Mouse (Mus musculus) forebrain, postnatal 0 days (tissue): ENCODE data around the gene Triap1. TPM values are rescaled to one million over a fixed set of nuclear protein-coding genes. Genes with fewer than 3 reads are reported as not detected.
A peak's percentile ranks its signal among the peaks of the same experiment; 100 is the strongest.

Experiments used
- ATAC-seq: fragments of 200-750 bp; cut with Nextera tagmentation; 2 replicates; pipeline ENCODE4 v1.8.0; 2017; ENCODE audit warnings: mild to moderate bottlenecking, moderate library complexity
- DNase-seq: peaks from one replicate; pipeline ENCODE4 v3.0.0-alpha.2; 2015
- H3K27ac ChIP-seq: fragments of 300-500 bp; sonication (generic); 2 replicates; pipeline ENCODE4 v1.5.1; 2014; ENCODE audit warnings: low read depth, mild to moderate bottlenecking, antibody characterized with exemption, low read length, moderate library complexity, mixed read lengths
- H3K27me3 ChIP-seq: fragments of 300-500 bp; sonication (generic); 2 replicates; pipeline ENCODE4 v1.6.1; 2014; ENCODE audit warnings: mild to moderate bottlenecking, low read length, mixed read lengths; ENCODE audit not compliant: insufficient read depth
- H3K36me3 ChIP-seq: fragments of 300-500 bp; sonication (generic); 2 replicates; pipeline ENCODE4 v1.6.1; 2014; ENCODE audit warnings: mild to moderate bottlenecking, moderate library complexity; ENCODE audit not compliant: insufficient read depth
- H3K4me1 ChIP-seq: fragments of 300-500 bp; sonication (generic); 2 replicates; pipeline ENCODE4 v1.6.1; 2014; ENCODE audit warnings: antibody characterized with exemption; ENCODE audit not compliant: insufficient read depth
- H3K4me2 ChIP-seq: fragments of 300-500 bp; sonication (generic); 2 replicates; pipeline ENCODE4 v1.6.1; 2014; ENCODE audit warnings: low read depth, mild to moderate bottlenecking, moderate library complexity
- H3K4me3 ChIP-seq: fragments of 300-500 bp; sonication (generic); 2 replicates; pipeline ENCODE4 v1.5.1; 2014; ENCODE audit warnings: low read depth, low read length, mixed read lengths
- H3K9ac ChIP-seq: fragments of 300-500 bp; sonication (generic); 2 replicates; pipeline ENCODE4 v1.6.1; 2014; ENCODE audit warnings: mild to moderate bottlenecking
- H3K9me3 ChIP-seq: fragments of 300-500 bp; sonication (generic); 2 replicates; pipeline ENCODE4 v1.6.1; 2016; ENCODE audit warnings: low read length
- CTCF ChIP-seq: sonication (generic); IDR thresholded peaks from 2 replicates; pipeline ENCODE4 v1.5.1; 2016; ENCODE audit warnings: antibody characterized with exemption, control low read depth, low read depth
- WGBS: fragments of 180-500 bp; shearing (Covaris S2); extraction: QIAGEN DNeasy Blood & Tissue Kit; methylation state at CpG from one replicate; pipeline ENCODE4 v1.1.7; 2014; 5-methylcytosine and 5-hydroxymethylcytosine counted together
- polyA plus RNA-seq: library from polyadenylated mRNA; unstranded; fragments of >200 nt; fragmentation: Nextera tagmentation; extraction: Ambion mirVana; gene quantifications from 2 replicates; pipeline ENCODE4 v1.2.1, GENCODE M21; 2015
- total RNA-seq: library from RNA; depleted of rRNA; stranded (reverse); fragments of >200 nt; gene quantifications from 2 replicates; pipeline ENCODE4 v1.2.3, GENCODE M21; 2014

Gene Triap1
- total and polyA plus RNA-seq, 2 experiments from 2014 or later: 17.3 to 60.5 TPM

DNA sequence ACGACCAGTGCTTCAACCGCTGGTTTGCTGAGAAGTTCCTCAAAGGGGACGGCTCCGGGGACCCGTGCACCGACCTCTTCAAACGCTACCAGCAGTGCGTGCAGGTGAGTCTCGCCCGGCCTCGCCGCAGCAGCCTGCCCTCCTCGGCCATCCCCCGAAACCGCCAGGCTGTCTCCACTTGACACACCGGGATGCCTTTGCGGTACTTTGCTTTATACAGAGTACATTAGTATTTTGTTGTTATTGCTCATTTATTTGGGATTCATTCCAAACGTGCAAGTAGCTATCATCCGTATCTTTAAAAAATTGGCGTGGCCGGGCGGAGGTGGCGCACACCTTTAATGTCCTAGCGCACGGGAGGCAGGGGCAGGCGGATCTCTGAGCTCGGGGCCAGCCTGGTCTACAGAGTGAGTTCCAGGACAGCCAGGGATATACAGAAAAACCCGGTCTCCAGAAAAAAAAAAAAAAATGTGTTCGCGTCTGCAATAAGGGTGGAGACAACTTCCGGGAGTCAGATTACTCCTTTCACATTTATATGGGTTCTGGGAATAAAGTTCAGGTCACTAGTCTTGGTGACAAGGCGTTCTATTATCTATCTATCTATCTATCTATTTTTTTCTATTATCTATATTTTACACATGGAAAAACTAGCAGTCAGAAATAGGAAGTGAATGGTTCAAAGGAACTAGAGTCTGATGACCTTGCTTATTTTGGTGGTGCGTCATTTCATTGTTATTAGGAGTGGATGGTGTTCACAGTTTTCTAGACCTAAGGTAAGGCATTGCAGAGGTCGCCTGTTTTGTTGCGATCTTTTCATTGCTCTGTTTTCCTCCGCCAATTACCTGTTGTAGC lies 515 bp downstream of the Triap1 start:
- peak overlapping the region; percentile 60 for H3K4me3 ChIP-seq
- DNase-seq: no peak
- peak; percentile 55 for ATAC-seq
- peak overlapping the region; percentile 62; the same call in 1 of the 2 replicates for H3K27ac ChIP-seq
- H3K9ac ChIP-seq: peak overlapping the region; percentile 87
- no peak for TF ChIP-seq CTCF
- peaks cover 13% of the 10 kb centered on the region for H3K4me1 ChIP-seq
- peak overlapping the region; percentile 70 for H3K4me2 ChIP-seq
- H3K27me3 ChIP-seq: no peaks in the 10 kb centered on the region
- peaks cover 43% of the 10 kb centered on the region for H3K36me3 ChIP-seq
- 13% methylated on average over 36 of the region's 36 CpGs for WGBS
- H3K9me3 ChIP-seq: no peaks in the 10 kb centered on the region

DNA sequence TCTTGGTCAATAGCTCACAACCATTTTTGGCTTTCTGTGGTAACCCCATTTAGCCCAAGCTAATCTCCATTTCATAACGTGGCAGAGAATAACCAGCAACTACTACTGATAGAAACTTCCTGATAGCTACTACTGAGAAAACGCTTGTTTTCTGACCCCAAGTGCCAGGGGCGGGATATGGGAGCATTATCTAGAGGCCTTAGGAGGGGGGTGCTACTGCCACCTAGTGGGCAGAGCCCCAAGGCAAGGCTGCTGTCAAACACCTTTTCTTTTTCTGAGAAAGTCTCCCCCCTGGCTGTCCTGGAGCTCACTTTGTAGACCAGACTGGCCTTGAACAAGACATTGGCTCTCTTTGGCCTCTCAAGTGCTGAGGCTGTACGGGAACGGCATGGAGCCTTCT lies 6.5 kb downstream of the Triap1 start:
- peak overlapping the region; percentile 78 for H3K4me3 ChIP-seq
- peak overlapping the region; percentile 96 for H3K4me2 ChIP-seq
- no peaks in the 10 kb centered on the region for H3K9me3 ChIP-seq
- H3K4me1 ChIP-seq: no peaks in the 10 kb centered on the region; the same call in 1 of the 2 replicates
- 3% methylated on average over 5 of the region's 5 CpGs for WGBS
- H3K9ac ChIP-seq: peak overlapping the region; percentile 69; the same call in 1 of the 2 replicates
- no peaks in the 10 kb centered on the region for H3K27me3 ChIP-seq
- 0 out of 2 replicates have a peak, but pooled peaks have one; percentile 32 for ATAC-seq
- peak; percentile 82 for TF ChIP-seq CTCF
- no peak overlapping the region for H3K27ac ChIP-seq
- H3K36me3 ChIP-seq: peaks cover 40% of the 10 kb centered on the region
- DNase-seq: peak; percentile 80

DNA sequence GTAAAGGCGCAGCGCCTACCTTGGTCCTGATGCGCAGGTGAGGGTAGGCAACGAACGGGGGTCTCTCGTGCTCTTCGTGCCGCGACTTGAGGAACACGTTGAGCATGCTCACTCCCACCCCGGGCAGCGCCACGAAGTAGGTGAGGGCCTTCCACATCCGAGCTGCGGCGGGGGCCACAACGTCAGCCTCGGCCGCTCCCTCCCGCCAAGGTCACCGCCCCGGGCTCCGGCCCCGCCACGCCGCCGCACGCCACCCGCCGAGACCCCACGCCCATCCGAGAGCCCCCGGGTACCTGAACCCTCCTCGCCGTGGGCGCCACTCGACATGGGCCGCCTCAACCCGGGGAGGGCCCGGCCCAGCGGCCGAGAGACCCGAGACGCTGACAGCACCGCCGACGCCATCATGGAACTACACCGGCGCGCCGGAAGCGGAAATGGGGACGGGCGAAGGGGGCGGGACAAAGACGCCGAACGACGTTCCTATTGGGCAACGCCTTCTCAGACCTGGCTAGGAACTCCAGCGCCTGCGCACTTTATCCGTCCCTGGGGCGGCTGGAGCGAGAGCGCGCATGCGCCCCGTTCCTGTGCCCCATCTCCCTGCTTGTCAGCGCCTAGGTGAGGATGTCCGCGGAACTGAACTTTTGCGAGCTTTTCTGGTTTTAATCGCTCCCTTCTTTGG lies 7.7 kb downstream of the Triap1 start, which contains the start of gene Cox6a1:
Gene Cox6a1 (minus strand): TSS at position 436 of the 679 bp plus-strand sequence.
- WGBS: 3% methylated on average over 61 of the region's 74 CpGs
- H3K36me3 ChIP-seq: peaks cover 28% of the 10 kb centered on the region
- peak; percentile 56 for TF ChIP-seq CTCF
- H3K27me3 ChIP-seq: no peaks in the 10 kb centered on the region
- H3K27ac ChIP-seq: peak within 1 kb of the TSS; percentile 67
- peak within 1 kb of the TSS; percentile 69 for H3K9ac ChIP-seq
- no peaks in the 10 kb centered on the region for H3K9me3 ChIP-seq
- peak within 1 kb of the TSS; percentile 96 for H3K4me2 ChIP-seq
- DNase-seq (peak; percentile 100), ATAC-seq (peak; percentile 97)
- H3K4me3 ChIP-seq: peak within 1 kb of the TSS; percentile 78
- no peaks in the 10 kb centered on the region; the same call in 1 of the 2 replicates for H3K4me1 ChIP-seq

DNA sequence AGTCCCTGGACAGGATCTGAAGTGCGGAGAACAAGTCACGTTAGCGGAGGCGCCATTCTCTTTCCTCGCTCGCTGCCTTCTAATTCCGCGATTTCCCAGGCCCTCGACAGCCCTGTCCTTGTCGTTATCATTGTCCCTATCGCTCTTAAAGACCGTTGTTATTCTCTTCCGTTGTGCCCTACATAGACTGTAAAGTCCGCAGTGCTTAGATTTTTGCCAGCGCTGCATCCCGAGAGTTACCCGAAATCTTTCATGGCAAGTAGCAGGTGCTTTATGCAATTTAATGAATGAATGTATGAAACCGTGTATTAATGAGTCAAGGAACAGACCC lies 8.2 kb downstream of the Triap1 start:
- peak overlapping the region; percentile 67 for H3K27ac ChIP-seq
- no peak for DNase-seq
- H3K9me3 ChIP-seq: no peaks in the 10 kb centered on the region
- 1% methylated on average over 18 of the region's 18 CpGs for WGBS
- peak overlapping the region; percentile 96 for H3K4me2 ChIP-seq
- no peak for TF ChIP-seq CTCF
- no peaks in the 10 kb centered on the region for H3K27me3 ChIP-seq
- no peaks in the 10 kb centered on the region; the same call in 1 of the 2 replicates for H3K4me1 ChIP-seq
- peak; percentile 52 for ATAC-seq
- peak overlapping the region; percentile 69 for H3K9ac ChIP-seq
- H3K36me3 ChIP-seq: peaks cover 23% of the 10 kb centered on the region
- peak overlapping the region; percentile 78 for H3K4me3 ChIP-seq

DNA sequence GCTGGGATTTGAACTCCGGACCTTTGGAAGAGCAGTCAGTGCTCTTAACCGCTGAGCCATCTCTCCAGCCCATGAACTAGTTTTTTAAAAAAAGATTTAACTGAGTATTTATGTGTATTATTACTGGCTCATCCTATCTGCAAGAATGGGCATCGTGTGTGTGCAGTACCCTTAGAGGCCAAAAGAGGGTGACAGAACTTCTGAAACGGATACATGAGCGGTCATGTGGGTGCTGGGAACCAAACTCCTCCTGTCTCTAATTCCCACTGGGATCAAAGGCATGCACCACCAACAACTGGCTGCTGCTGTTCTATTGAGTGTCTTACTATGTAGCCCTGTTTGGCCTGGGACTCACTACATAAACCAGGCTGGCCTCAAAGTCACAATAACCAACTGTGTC lies 10.3 kb downstream of the Triap1 start:
- DNase-seq (no peak), ATAC-seq (no peak)
- Histone ChIP-seq H3K4me3 (no peak overlapping the region), H3K36me3 (peaks cover 3% of the 10 kb centered on the region; the same call in 1 of the 2 replicates), H3K27me3 (no peaks in the 10 kb centered on the region), H3K4me2 (no peak overlapping the region), H3K4me1 (no peaks in the 10 kb centered on the region; the same call in 1 of the 2 replicates), H3K9me3 (no peaks in the 10 kb centered on the region), H3K27ac (no peak overlapping the region), H3K9ac (no peak overlapping the region)
- 82% methylated on average over 5 of the region's 5 CpGs for WGBS
- no peak for TF ChIP-seq CTCF

DNA sequence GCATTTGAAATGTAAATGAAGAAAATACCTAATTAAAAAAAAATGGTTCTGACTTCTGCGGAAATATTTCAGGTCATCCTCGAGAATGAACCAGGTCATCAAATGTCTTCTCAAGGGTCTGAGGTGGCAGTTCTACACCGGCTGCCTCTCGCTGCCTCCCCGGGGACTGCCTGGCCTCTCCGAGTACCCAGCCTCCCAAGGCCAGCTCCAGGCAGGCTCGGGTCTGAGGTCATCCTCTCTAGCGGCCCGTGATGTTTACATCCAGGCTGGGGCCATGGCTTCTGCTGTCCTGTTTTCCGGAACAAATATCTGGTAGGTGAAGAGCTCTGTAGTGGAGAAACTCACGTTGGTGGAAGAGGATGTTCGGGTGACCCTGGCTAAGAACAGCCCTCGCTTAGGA lies 14.0 kb downstream of the Triap1 start:
- H3K9ac ChIP-seq: no peak overlapping the region
- 74% methylated on average over 13 of the region's 13 CpGs for WGBS

DNA sequence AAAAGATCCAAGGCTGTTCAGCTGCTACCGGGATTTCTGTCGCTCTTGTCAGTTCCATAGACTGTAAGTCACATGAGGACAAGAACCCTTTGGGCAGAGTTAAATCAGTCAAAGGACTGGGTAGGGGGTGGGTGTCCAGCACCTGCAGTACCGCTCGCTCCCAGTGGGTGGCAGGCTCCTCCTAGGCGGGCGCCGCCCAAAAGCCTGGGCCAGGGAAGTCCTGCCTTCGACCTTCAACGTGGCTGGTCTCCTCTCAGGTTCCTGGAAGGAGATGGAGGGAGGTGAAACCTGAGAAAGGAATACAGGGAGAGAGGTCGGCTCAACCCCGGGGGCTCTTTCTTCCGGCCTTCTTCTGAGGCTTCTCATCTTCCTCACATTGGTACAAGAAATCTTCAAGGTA lies 17.8 kb downstream of the Triap1 start:
- 5% methylated on average over 12 of the region's 12 CpGs for WGBS
- Histone ChIP-seq H3K36me3 (no peaks in the 10 kb centered on the region), H3K4me2 (no peak overlapping the region), H3K9ac (no peak overlapping the region), H3K27ac (no peak overlapping the region), H3K4me3 (no peak overlapping the region), H3K9me3 (no peaks in the 10 kb centered on the region), H3K27me3 (no peaks in the 10 kb centered on the region), H3K4me1 (0 out of 2 replicates have a peak, but pooled peaks cover 3% of the 10 kb centered on the region)
- ATAC-seq: 0 out of 2 replicates have a peak, but pooled peaks have one; percentile 34
- peak; percentile 85 for TF ChIP-seq CTCF
- peak; percentile 65 for DNase-seq

More for the DNA sequence above, 14.0 kb downstream of the Triap1 start:
- no peaks in the 10 kb centered on the region for H3K27me3 ChIP-seq
- no peak overlapping the region for H3K4me3 ChIP-seq
- no peak for TF ChIP-seq CTCF
- no peak for DNase-seq
- H3K27ac ChIP-seq: no peak overlapping the region
- H3K36me3 ChIP-seq: no peaks in the 10 kb centered on the region
- H3K4me2 ChIP-seq: no peak overlapping the region
- no peaks in the 10 kb centered on the region for H3K9me3 ChIP-seq
- ATAC-seq: no peak
- no peaks in the 10 kb centered on the region for H3K4me1 ChIP-seq
